Mouse (Mus musculus) midbrain, embryonic 14.5 days (tissue): Measurements from ENCODE around the gene Pipox. TPM values are rescaled to one million over a fixed set of nuclear protein-coding genes. Genes with fewer than 3 reads are reported as not detected.
A peak's percentile ranks its signal among the peaks of the same experiment; 100 is the strongest.

Experiments used
- ATAC-seq: fragments of 200-750 bp; cut with Nextera tagmentation; 2 replicates; pipeline ENCODE4 v1.8.0; 2017; ENCODE audit warnings: moderate number of reproducible peaks, moderate library complexity; ENCODE audit not compliant: low FRiP score, low TSS enrichment
- DNase-seq: peaks from one replicate; pipeline ENCODE4 v3.0.0-alpha.2; 2015
- H3K27ac ChIP-seq: fragments of 300-500 bp; sonication (generic); replicated peaks from 2 replicates; pipeline ENCODE4 v1.5.1; 2014; ENCODE audit warnings: mild to moderate bottlenecking, low read depth, low read length, moderate library complexity
- H3K27me3 ChIP-seq: fragments of 300-500 bp; sonication (generic); 2 replicates; pipeline ENCODE4 v1.6.1; 2014; ENCODE audit warnings: low read length, control low read depth, mixed read lengths; ENCODE audit not compliant: control insufficient read depth, insufficient read depth
- H3K36me3 ChIP-seq: fragments of 300-500 bp; sonication (generic); 2 replicates; pipeline ENCODE4 v1.6.1; 2014; ENCODE audit warnings: low read length, control low read depth; ENCODE audit not compliant: control insufficient read depth, insufficient read depth
- H3K4me1 ChIP-seq: fragments of 300-500 bp; sonication (generic); 2 replicates; pipeline ENCODE4 v1.6.1; 2014; ENCODE audit warnings: mild to moderate bottlenecking, antibody characterized with exemption, low read length, control low read depth; ENCODE audit not compliant: control insufficient read depth, insufficient read depth
- H3K4me2 ChIP-seq: fragments of 300-500 bp; sonication (generic); 2 replicates; pipeline ENCODE4 v1.6.1; 2014; ENCODE audit warnings: mild to moderate bottlenecking, low read length, moderate library complexity
- H3K4me3 ChIP-seq: fragments of 300-500 bp; sonication (generic); replicated peaks from 2 replicates; pipeline ENCODE4 v1.5.1; 2014; ENCODE audit warnings: low read depth, low read length
- H3K9ac ChIP-seq: fragments of 300-500 bp; sonication (generic); replicated peaks from 2 replicates; pipeline ENCODE4 v1.6.1; 2014; ENCODE audit warnings: mild to moderate bottlenecking, low read length, moderate library complexity
- H3K9me3 ChIP-seq: fragments of 300-500 bp; sonication (generic); 2 replicates; pipeline ENCODE4 v1.6.1; 2016; ENCODE audit warnings: low read length, control low read depth, mixed read lengths; ENCODE audit not compliant: control insufficient read depth
- WGBS: fragments of 180-500 bp; shearing (Covaris S2); extraction: QIAGEN DNeasy Blood & Tissue Kit; methylation state at CpG from one replicate; pipeline ENCODE4 v1.1.7; 2014; 5-methylcytosine and 5-hydroxymethylcytosine counted together
- polyA plus RNA-seq: library from polyadenylated mRNA; unstranded; fragments of >200 nt; fragmentation: Nextera tagmentation; extraction: Ambion mirVana; gene quantifications from 2 replicates; pipeline ENCODE4 v1.2.1, GENCODE M21; 2014

Gene Pipox
- polyA plus RNA-seq, 1 experiment from 2014 or later, result 4.0 TPM

DNA sequence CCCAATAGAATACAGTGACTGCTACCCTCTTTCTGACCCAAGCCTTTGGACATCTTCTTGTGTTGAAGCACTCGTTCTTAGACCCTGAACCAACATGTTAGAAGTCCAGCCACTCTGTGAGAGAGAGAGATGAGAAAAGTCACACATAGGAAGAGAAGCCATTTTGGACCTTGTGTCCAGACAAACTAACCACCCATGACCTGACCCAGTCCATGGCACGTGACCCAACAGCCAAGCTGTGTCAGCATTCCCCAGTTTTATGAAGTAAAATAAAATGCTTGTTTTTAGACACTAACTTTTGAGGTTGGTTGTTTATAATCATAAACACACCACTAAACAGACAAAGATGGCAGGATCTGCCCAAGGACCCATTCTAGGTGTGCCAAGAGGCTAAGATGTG lies 1.1 kb upstream of the Pipox start:
- Histone ChIP-seq H3K36me3 (no peaks in the 10 kb centered on the region), H3K9ac (no peak overlapping the region), H3K27ac (peak overlapping the region; percentile 87; the same call in 1 of the 2 replicates), H3K4me1 (peaks cover 80% of the 10 kb centered on the region), H3K4me3 (no peak overlapping the region), H3K9me3 (no peaks in the 10 kb centered on the region), H3K27me3 (peaks cover 6% of the 10 kb centered on the region; the same call in 1 of the 2 replicates), H3K4me2 (no peak overlapping the region)
- 60% methylated on average over 2 of the region's 2 CpGs for WGBS
- ATAC-seq (no peak), DNase-seq (no peak)

DNA sequence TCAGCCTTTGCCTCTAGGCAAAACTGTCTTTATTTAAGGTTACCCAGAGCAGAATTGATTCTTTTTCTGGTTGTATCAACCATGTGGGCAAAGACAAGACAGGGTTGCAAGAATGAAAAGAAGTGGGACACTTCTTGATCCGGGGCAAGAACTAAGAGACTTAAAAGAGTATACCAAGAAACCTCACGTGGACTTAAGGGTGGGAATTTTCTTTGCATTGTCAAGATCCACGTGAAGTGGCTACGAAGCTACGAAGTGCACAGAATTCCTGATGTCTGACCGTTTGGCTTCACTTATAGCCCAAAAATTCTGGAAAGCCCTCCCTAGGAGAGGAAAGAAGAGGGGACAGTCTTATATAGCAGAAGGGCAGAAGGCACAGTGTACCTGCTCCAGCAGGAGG lies 613 bp downstream of the Pipox start:
- Histone ChIP-seq H3K9me3 (no peaks in the 10 kb centered on the region), H3K9ac (no peak overlapping the region; the same call in 1 of the 2 replicates), H3K36me3 (no peaks in the 10 kb centered on the region), H3K4me2 (peak overlapping the region; percentile 37), H3K27ac (peak overlapping the region; percentile 90), H3K4me3 (no peak overlapping the region), H3K4me1 (peaks cover 72% of the 10 kb centered on the region), H3K27me3 (peaks cover 6% of the 10 kb centered on the region; the same call in 1 of the 2 replicates)
- ATAC-seq, result no peak
- no peak for DNase-seq
- WGBS, result 11% methylated on average over 6 of the region's 6 CpGs

DNA sequence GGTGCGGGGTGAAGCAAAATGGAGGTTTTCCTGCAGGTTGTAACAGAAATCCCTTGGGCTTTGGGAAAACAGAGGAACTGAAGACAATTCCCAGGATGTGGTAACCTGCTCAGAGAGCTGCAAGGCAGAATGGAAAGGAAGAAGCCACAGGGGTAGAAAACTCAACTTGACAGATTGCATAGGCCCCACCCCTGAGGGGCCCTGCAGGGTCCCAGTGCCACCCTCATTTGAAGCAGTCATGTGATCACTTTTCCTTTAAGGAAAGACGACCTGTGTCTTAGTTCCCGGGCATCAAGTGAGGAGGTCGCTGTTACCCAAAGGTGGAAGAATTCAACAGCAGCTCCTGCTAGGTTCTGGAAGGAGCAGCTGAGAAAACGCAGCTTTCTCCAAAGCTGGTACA lies 1.0 kb downstream of the Pipox start:
- Histone ChIP-seq H3K27me3 (peaks cover 6% of the 10 kb centered on the region; the same call in 1 of the 2 replicates), H3K36me3 (no peaks in the 10 kb centered on the region), H3K9me3 (no peaks in the 10 kb centered on the region), H3K9ac (no peak overlapping the region), H3K27ac (peak overlapping the region; percentile 90), H3K4me3 (no peak overlapping the region), H3K4me1 (peaks cover 72% of the 10 kb centered on the region), H3K4me2 (peak overlapping the region; percentile 37)
- WGBS, result 5% methylated on average over 5 of the region's 5 CpGs
- ATAC-seq (no peak), DNase-seq (peak; percentile 64)

DNA sequence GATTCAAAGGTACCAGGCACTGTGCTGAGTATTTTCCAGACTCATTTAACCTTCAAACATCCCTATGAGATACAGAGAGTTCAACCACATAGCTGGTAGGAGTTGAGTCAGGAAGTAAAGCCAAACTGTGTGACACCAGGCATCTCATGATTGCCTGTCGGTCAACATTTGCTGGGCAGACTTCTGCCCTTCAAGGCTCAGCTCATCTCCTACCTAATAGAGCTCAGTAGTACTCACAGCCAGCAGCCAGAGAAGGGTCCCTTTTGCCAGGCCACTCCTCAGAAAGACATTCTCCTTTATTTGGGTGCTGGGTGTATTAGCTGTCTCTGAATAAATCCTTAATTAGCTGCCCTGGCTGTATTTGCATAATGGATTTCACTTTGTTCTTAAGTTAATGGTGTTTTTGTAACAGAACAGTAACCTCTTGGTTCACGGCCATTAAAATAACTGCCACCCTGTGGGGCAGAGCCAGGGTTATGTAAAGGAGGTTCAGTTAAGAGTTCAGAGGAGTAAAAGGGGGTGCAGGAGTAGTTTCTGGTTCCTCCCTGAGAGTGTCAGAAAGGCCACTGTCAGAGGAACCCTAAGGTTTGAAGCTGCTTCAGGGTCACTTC lies 3.1 kb downstream of the Pipox start:
- peaks cover 72% of the 10 kb centered on the region for H3K4me1 ChIP-seq
- peaks cover 6% of the 10 kb centered on the region; the same call in 1 of the 2 replicates for H3K27me3 ChIP-seq
- DNase-seq, result no peak
- WGBS, result 60% methylated on average over 2 of the region's 2 CpGs
- H3K9ac ChIP-seq, result no peak overlapping the region
- no peaks in the 10 kb centered on the region for H3K9me3 ChIP-seq
- H3K27ac ChIP-seq, result no peak overlapping the region; the same call in 1 of the 2 replicates
- H3K4me2 ChIP-seq, result no peak overlapping the region
- ATAC-seq, result no peak
- no peaks in the 10 kb centered on the region for H3K36me3 ChIP-seq
- H3K4me3 ChIP-seq, result no peak overlapping the region

DNA sequence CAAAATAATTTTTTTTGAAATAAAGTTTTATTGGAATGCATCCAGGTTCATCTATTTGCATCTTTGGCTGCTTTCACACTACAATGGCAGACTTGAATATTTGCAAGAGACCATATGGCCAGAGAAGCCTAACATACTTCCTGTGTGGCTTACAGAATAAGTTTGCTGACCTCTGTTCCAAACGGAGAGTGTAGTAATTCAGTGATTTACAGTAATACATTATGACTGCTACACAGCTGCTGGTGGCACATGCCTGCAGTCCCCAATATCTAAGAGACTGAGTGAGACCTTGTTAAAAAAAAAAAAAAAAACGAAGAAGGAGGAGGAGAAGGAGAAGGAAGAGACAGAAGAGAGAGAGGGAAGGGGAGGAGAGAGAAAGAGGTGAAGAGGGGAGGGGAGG lies 4.4 kb downstream of the Pipox start:
- ATAC-seq (no peak), DNase-seq (no peak)
- 60% methylated on average over 1 of the region's 2 CpGs for WGBS
- Histone ChIP-seq H3K9me3 (no peaks in the 10 kb centered on the region), H3K4me1 (peaks cover 74% of the 10 kb centered on the region), H3K4me2 (no peak overlapping the region), H3K27ac (no peak overlapping the region), H3K9ac (no peak overlapping the region), H3K4me3 (no peak overlapping the region), H3K36me3 (no peaks in the 10 kb centered on the region), H3K27me3 (peaks cover 6% of the 10 kb centered on the region; the same call in 1 of the 2 replicates)

DNA sequence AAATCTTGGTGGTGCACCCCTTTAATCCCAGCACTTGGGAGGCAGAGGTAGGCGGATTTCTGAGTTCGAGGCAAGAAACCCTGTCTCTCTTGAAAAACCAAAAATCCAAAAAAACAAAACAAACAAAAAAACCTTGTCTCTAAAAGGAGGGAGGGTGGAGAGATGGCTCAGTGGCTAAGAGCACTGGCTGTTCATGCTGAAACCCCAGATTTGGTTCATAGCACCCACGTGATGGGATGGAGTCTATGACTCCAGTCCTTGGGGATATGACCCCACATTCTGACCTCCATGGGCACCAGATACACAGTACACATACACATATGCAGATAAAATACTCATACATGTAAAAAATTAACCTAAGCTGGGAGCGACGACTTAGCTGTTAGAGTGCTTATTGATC lies 5.0 kb downstream of the Pipox start:
- ATAC-seq (no peak), DNase-seq (no peak)
- H3K4me2 ChIP-seq, result no peak overlapping the region
- no peak overlapping the region for H3K27ac ChIP-seq
- peaks cover 73% of the 10 kb centered on the region for H3K4me1 ChIP-seq
- H3K4me3 ChIP-seq, result no peak overlapping the region
- no peaks in the 10 kb centered on the region for H3K9me3 ChIP-seq
- WGBS, result 94% methylated on average over 5 of the region's 5 CpGs
- H3K9ac ChIP-seq, result no peak overlapping the region
- H3K36me3 ChIP-seq, result no peaks in the 10 kb centered on the region
- H3K27me3 ChIP-seq, result peaks cover 6% of the 10 kb centered on the region; the same call in 1 of the 2 replicates

DNA sequence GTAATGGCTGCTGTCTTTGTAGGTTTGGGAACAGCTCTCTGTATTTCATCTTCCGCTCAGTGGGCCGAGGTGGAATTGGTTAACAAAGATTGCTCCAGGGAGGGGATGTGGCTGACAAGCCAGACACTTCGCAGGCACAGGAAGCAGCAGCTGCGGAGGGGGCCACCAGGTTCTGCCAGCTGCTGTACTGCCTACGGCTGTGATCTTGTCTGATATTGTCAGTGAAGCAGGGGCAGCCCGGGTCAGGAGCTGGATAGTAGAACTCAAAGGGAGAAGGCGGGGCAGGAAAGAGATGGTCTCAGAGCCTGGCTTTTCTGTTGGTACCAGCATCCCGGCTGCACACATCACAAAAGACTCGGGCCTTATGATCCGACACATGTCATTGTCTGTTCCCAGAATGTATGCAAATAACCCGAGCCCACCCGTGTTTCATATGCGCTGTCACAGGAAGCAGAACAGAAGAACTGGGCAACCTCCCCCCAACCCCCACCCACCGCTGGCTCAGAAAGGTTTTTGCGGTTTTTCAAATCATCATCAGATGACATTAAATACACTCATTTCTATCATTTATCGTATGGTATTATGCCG lies 6.4 kb downstream of the Pipox start:
- ATAC-seq (peak; percentile 58; the same call in 1 of the 2 replicates), DNase-seq (peak; percentile 75)
- Histone ChIP-seq H3K4me2 (peak overlapping the region; percentile 21), H3K4me3 (no peak overlapping the region), H3K9ac (no peak overlapping the region; the same call in 1 of the 2 replicates), H3K4me1 (peaks cover 62% of the 10 kb centered on the region), H3K27ac (peak overlapping the region; percentile 85), H3K9me3 (no peaks in the 10 kb centered on the region), H3K36me3 (no peaks in the 10 kb centered on the region), H3K27me3 (peaks cover 12% of the 10 kb centered on the region; the same call in 1 of the 2 replicates)
- WGBS, result 11% methylated on average over 17 of the region's 17 CpGs

DNA sequence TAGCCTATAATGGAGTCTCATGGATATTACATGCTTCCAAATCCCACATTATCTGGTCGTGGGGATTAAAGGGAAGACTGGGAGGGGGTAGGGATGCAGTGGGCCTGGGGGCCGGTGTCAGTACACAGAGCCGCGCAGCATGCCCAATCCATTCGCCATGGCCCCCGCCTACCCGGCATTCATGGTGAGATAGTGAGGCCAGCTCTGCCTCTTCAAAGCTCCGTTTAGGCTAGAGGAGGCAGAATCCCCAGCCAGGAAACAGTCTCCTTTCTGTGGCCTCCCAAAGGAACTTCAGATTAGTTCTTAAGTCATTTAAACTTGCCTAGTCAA lies 8.7 kb downstream of the Pipox start:
- H3K27ac ChIP-seq, result peak overlapping the region; percentile 85
- 10% methylated on average over 8 of the region's 8 CpGs for WGBS
- H3K9me3 ChIP-seq, result no peaks in the 10 kb centered on the region
- H3K4me1 ChIP-seq, result peaks cover 50% of the 10 kb centered on the region
- no peak overlapping the region for H3K9ac ChIP-seq
- DNase-seq (peak; percentile 87), ATAC-seq (peak; percentile 84)
- H3K4me3 ChIP-seq, result no peak overlapping the region
- no peaks in the 10 kb centered on the region for H3K36me3 ChIP-seq
- peak overlapping the region; percentile 21; the same call in 1 of the 2 replicates for H3K4me2 ChIP-seq
- H3K27me3 ChIP-seq, result peaks cover 11% of the 10 kb centered on the region; the same call in 1 of the 2 replicates
